Mouse (Mus musculus) liver, adult (tissue): ENCODE measurements around the gene P3h3.
A peak's percentile ranks its signal among the peaks of the same experiment; 100 is the strongest.

Experiments
- GATA4 ChIP-seq: IDR thresholded peaks from 2 replicates; pipeline ENCODE4 v1.6.1; 2014; ENCODE audit warnings: mild to moderate bottlenecking, low read length; ENCODE audit not compliant: insufficient replicate concordance

Gene P3h3

DNA sequence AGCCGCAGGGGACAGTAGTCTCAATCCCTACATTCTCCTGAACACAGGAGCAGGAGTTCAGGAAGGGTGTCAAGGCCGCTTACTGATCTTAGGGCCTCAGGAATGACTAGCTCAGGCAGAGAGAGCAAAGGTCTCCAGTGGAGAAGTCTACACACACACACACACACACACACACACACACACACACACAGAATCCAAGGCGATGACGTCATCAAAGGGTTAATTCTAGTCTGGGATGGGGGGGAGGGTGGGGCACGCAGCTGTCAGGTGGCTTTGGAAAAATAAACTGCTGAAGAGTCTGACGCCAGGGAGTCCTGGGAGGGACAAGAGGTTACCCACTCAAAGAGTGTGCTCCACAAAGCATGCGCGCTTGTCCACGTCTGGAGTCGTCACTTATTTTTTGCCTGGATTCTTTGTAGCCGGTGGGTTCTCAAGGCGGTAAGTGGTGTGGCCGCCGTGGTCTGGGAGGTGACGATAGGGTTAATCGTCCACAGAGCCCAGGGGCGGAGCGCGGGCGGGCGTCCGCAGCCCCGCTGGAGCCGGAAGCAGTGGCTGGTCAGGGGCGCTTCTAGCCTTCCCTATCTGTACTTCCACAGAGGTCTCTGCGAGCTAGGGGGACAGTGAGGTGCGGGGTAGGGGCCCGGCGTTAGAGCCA, 49.1 kb downstream of the P3h3 start, which contains the start of gene Spsb2:
Spsb2 (plus strand) TSS at position 304 of the 655 bp plus-strand sequence.
- peak; percentile 15; the same call in 1 of the 2 replicates for TF ChIP-seq GATA4

DNA sequence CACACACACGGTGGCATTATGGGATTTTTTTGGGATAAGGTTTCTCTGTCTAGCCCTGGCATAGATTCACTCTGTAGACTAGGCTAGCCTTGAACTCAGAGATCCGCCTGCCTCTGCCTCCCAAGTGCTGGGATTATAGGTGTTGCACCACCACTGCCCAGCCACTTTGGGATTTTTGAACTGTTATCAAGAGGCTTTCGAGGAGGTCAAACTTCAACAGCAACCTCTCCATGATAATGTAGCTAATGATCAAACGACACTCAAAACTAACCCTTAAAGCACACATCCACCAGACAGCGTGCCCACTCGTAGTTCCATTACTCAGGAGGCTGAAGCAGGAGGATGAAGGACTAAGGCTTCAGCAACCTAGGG, 49.6 kb downstream of the P3h3 start:
- no peak for TF ChIP-seq GATA4

DNA sequence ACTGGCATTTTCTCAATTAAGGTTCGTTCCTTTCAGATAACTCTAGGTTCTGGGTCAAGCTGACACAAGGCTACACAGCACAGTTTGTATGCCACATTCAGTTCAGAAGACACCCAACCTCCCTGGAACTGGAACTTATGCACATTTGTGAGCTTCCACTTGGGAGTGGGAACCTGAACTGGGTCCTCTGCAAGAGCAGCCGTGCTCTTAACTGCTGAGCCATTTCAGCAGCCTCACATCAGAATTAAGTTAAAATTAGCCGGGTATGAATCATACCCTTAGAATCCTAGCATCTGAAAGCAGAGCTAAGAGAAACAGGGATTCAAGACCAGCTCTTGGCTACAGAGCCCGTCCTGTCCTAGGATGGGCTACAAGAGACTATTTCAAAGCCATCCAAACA, 50.2 kb downstream of the P3h3 start:
- TF ChIP-seq GATA4, result no peak

GRCm38 (mm10) chr6:124806446-124807140, 51.0 kb downstream of the P3h3 start:
- no peak for TF ChIP-seq GATA4

GRCm38 (mm10) chr6:124805341-124806321, 51.9 kb downstream of the P3h3 start:
- no peak for TF ChIP-seq GATA4

- TF ChIP-seq GATA4, result no peak
Observed at GRCm38 (mm10) chr6:124804341-124804740, 53.2 kb downstream of the P3h3 start.

DNA sequence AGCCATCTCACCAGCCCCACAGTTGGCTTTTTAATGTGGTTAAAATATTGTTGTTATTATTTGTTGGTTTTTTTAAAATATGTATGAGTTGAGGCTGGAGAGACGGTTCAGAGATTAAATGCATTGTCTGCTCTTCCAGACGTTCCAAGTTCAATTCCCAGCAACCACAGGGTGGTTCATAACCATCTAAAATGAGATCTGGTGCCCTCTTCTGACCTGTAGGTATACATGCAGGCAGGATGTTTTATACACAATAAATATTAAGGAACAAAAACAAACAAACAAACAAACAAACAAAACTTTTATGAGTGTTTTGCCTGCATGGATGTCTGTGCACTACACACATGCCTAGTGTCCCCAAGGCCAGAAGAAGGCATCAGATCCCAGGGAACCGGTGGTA, 54.5 kb downstream of the P3h3 start:
- TF ChIP-seq GATA4, result no peak

GRCm38 (mm10) chr6:124796200-124796599, 61.4 kb downstream of the P3h3 start:
- no peak for TF ChIP-seq GATA4

GRCm38 (mm10) chr6:124795781-124796180, 61.8 kb downstream of the P3h3 start:
- TF ChIP-seq GATA4, result no peak

GRCm38 (mm10) chr6:124791911-124792310, 65.6 kb downstream of the P3h3 start:
- no peak for TF ChIP-seq GATA4
